Mouse (Mus musculus) heart, postnatal 0 days (tissue): ENCODE results near the gene Gps2.

Experiments used
- CTCF ChIP-seq: IDR thresholded peaks from 2 replicates; pipeline ENCODE4 v1.5.1; 2016; ENCODE audit warnings: antibody characterized with exemption, control low read depth, low read depth
- EP300 ChIP-seq: IDR thresholded peaks from 2 replicates; pipeline ENCODE4 v1.6.1; 2016; ENCODE audit warnings: antibody characterized with exemption, low read depth

DNA sequence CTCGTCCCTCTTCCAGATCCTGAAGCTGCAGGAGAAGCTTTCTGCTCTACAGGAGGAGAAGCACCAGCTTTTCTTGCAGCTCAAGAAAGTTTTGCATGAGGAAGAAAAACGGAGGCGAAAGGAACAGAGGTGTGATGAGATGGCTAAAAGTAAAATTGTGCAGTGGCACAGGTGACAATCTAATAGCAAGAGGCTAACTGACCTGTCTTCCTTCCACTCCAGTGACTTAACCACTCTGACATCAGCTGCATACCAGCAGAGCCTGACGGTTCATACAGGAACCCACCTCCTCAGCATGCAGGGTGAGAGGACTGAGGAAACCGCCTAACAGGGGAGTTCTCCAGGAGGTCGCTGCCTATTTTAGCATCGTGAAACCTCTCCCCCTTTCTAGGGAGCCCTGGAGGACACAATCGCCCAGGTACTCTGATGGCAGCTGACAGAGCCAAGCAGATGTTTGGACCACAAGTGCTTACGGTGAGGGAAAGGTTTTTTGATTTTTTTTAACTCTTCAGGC, 1.3 kb downstream of the Gps2 start:
- TF ChIP-seq CTCF (no peak), EP300 (no peak)
